Mouse (Mus musculus): ENCODE data around the gene Wrnip1. TPM values are rescaled to one million over a fixed set of nuclear protein-coding genes. Genes with fewer than 3 reads are reported as not detected.

Gene Wrnip1
- total and polyA plus RNA-seq, 3 experiments = 38.8 to 50.6 TPM; not detected in 1

DNA sequence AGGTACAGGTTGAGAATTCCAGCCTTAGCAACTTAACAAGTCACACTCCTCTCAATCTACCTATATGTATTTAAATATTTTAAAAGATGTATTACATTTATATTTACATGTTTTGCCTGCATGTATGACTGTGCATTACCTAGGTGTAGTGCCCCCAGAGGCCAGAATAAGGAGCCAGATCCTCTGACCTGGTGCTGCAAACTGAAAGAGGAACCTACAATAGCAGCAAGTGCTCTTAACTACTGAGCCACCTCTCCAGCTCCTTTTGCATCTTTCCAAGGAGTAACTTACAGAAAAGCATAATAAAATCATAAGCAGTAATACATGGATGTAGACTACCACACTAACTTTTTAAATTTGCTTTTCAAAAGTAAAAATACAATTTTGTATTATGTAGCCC lies 979 bp upstream of the Wrnip1 start:
- 0 out of 2 replicates have a peak overlapping the region, but pooled peaks have one; percentile 17 for H3K27ac ChIP-seq (ENCODE audit: control insufficient read depth, low read depth, low read length)
- H3K79me2 ChIP-seq (ENCODE audit: control insufficient read depth, insufficient read depth, low read length, poor library complexity) = peaks cover 24% of the 10 kb centered on the region
- H3K9me3 ChIP-seq (replicated peaks; ENCODE audit: insufficient read depth, low read length) = no peaks in the 10 kb centered on the region
- TF ChIP-seq MXI1 (IDR thresholded peaks at IDR 0.05; ENCODE audit: low read depth, low read length) (peak; percentile 51; the same call in 1 of the 2 replicates), HCFC1 (IDR thresholded peaks at IDR 0.05; ENCODE audit: low read depth, low read length) (no peak; the same call in 1 of the 2 replicates), EP300 (IDR thresholded peaks at IDR 0.05; ENCODE audit: low read depth in 1 of 2, low read length in 2 of 2) (0 out of 4 replicates have a peak, but pooled peaks of 1 of the 2 experiments have one; percentile 34), ETS1 (IDR thresholded peaks at IDR 0.05; ENCODE audit: low read depth, low read length) (0 out of 2 replicates have a peak, but pooled peaks have one; percentile 26), MEF2A (IDR thresholded peaks at IDR 0.05; ENCODE audit: extremely low read depth, insufficient replicate concordance, low read depth, low read length, poor library complexity, severe bottlenecking) (no peak), TBP (IDR thresholded peaks at IDR 0.05; ENCODE audit: low read depth, low read length) (peak; percentile 65; the same call in 1 of the 2 replicates), CTCF (IDR thresholded peaks at IDR 0.05 in 2 of 3, conservative IDR thresholded peaks at IDR 0.05 in 1 of 3; ENCODE audit: control insufficient read depth in 1 of 3, insufficient read depth in 1 of 3, low read depth in 2 of 3, low read length in 3 of 3, poor library complexity in 1 of 3, severe bottlenecking in 1 of 3) (peak; percentile 44 to 71 (median 50); a peak in 5 of 6 replicates), E2F4 (IDR thresholded peaks at IDR 0.05; ENCODE audit: borderline replicate concordance, low read depth, low read length) (no peak), MYC (IDR thresholded peaks at IDR 0.05; ENCODE audit: low read depth, low read length) (peak; percentile 61; the same call in 1 of the 2 replicates), NELFE (IDR thresholded peaks at IDR 0.05; ENCODE audit: low read depth, low read length) (0 out of 2 replicates have a peak, but pooled peaks have one; percentile 29), ZNF384 (IDR thresholded peaks at IDR 0.05; ENCODE audit: low read depth, low read length) (0 out of 2 replicates have a peak, but pooled peaks have one; percentile 12), RCOR1 (IDR thresholded peaks at IDR 0.05; ENCODE audit: low read depth, low read length) (peak; percentile 20; the same call in 1 of the 2 replicates), MAFK (IDR thresholded peaks at IDR 0.05; ENCODE audit: borderline replicate concordance, low read depth, low read length) (no peak), SIN3A (IDR thresholded peaks at IDR 0.05; ENCODE audit: low read length) (peak; percentile 42), CHD1 (IDR thresholded peaks at IDR 0.05; ENCODE audit: low read depth, low read length) (no peak)
- peaks cover 0 to 1% of the 10 kb centered on the region in 2 experiments; a peak in 1 of 4 replicates for H3K27me3 ChIP-seq (ENCODE audit: control insufficient read depth in 1 of 2, insufficient read depth in 2 of 2, low read length in 2 of 2)
- DNase-seq (ENCODE audit: low read depth, low spot score) = peak; percentile 90
- H3K4me3 ChIP-seq (ENCODE audit: control insufficient read depth in 1 of 2, insufficient read depth in 1 of 2, low read depth in 2 of 2, low read length in 2 of 2) = peak overlapping the region; percentile 53 to 65
- peaks cover 0 to 16% of the 10 kb centered on the region in 2 experiments for H3K36me3 ChIP-seq (ENCODE audit: control insufficient read depth in 1 of 2, insufficient read depth in 2 of 2, low read length in 2 of 2)
- peak overlapping the region; percentile 62 for H3K9ac ChIP-seq (ENCODE audit: control insufficient read depth, low read depth, low read length, poor library complexity, severe bottlenecking)
- H3K4me1 ChIP-seq (ENCODE audit: control insufficient read depth in 1 of 2, insufficient read depth in 2 of 2, low read length in 2 of 2) = peaks cover 2 to 13% of the 10 kb centered on the region in 2 experiments; a peak in 2 of 4 replicates

DNA sequence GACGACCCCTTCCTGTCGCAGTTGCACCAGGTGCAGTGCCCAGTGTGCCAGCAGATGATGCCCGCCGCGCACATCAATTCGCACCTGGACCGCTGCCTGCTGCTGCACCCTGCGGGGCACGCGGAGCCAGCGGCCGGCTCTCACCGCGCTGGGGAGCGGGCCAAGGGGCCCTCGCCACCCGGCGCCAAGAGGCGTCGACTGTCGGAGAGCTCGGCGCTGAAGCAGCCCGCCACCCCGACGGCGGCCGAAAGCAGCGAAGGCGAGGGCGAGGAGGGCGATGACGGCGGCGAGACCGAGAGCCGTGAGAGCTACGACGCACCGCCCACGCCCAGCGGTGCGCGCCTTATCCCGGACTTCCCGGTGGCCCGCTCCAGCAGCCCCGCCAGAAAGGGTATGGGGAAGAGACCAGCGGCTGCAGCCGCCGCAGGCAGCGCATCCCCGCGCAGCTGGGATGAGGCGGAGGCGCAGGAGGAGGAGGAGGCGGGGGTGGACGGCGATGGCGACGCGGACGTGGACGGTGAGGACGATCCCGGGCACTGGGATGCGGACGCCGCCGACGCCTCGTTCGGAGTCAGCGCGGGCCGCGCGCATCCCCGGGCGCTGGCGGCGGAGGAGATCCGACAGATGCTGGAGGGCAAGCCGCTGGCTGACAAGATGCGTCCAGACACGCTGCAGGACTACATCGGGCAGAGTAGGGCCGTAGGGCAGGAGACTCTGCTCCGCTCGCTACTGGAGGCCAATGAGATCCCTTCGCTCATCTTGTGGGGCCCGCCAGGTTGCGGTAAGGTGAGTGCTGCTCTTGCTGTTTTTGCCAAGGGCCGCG lies 632 bp downstream of the Wrnip1 start, which contains the start of gene D930007J09Rik:
Gene D930007J09Rik, minus strand, starts transcription at position 591 of the 823 bp plus-strand sequence.
- peaks cover 7 to 16% of the 10 kb centered on the region in 2 experiments for H3K36me3 ChIP-seq (ENCODE audit: control insufficient read depth in 1 of 2, insufficient read depth in 2 of 2, low read length in 2 of 2)
- peaks cover 26% of the 10 kb centered on the region for H3K79me2 ChIP-seq (ENCODE audit: control insufficient read depth, insufficient read depth, low read length, poor library complexity)
- H3K4me3 ChIP-seq (ENCODE audit: control insufficient read depth in 1 of 2, insufficient read depth in 1 of 2, low read depth in 2 of 2, low read length in 2 of 2) = peak within 1 kb of the TSS; percentile 66 to 78
- H3K4me1 ChIP-seq (ENCODE audit: control insufficient read depth in 1 of 2, insufficient read depth in 2 of 2, low read length in 2 of 2) = peaks cover 2 to 13% of the 10 kb centered on the region in 2 experiments; a peak in 2 of 4 replicates
- H3K27me3 ChIP-seq (ENCODE audit: control insufficient read depth in 1 of 2, insufficient read depth in 2 of 2, low read length in 2 of 2) = no peaks in the 10 kb centered on the region
- DNase-seq (ENCODE audit: low read depth, low spot score) = no peak
- peak within 1 kb of the TSS; percentile 80 for H3K9ac ChIP-seq (ENCODE audit: control insufficient read depth, low read depth, low read length, poor library complexity, severe bottlenecking)
- TF ChIP-seq GABPA (IDR thresholded peaks at IDR 0.05; ENCODE audit: low read depth, low read length) (no peak), POLR2A (IDR thresholded peaks at IDR 0.05; ENCODE audit: control insufficient read depth in 1 of 2, insufficient read depth in 1 of 2, low read depth in 1 of 2, low read length in 2 of 2, poor library complexity in 1 of 2) (no peak), TAL1 (IDR thresholded peaks at IDR 0.05; ENCODE audit: low read length) (no peak), EP300 (IDR thresholded peaks at IDR 0.05; ENCODE audit: low read depth in 1 of 2, low read length in 2 of 2) (no peak), NRF1 (IDR thresholded peaks at IDR 0.05; ENCODE audit: insufficient read depth, low read depth, low read length, poor library complexity, severe bottlenecking) (0 out of 2 replicates have a peak, but pooled peaks have one; percentile 25), MXI1 (IDR thresholded peaks at IDR 0.05; ENCODE audit: low read depth, low read length) (no peak; the same call in 1 of the 2 replicates), MAZ (IDR thresholded peaks at IDR 0.05; ENCODE audit: low read depth, low read length) (0 out of 2 replicates have a peak, but pooled peaks have one; percentile 21), ZC3H11A (IDR thresholded peaks at IDR 0.05; ENCODE audit: low read depth, low read length) (no peak)
- no peak within 1 kb of the TSS for H3K27ac ChIP-seq (ENCODE audit: control insufficient read depth, low read depth, low read length)
- no peaks in the 10 kb centered on the region for H3K9me3 ChIP-seq (replicated peaks; ENCODE audit: insufficient read depth, low read length)
